Mouse (Mus musculus) macrophage (primary cell): ENCODE results near the gene Tnrc6a. TPM values are rescaled to one million over a fixed set of nuclear protein-coding genes. Genes with fewer than 3 reads are reported as not detected.

Experiments used
- H3K27ac ChIP-seq: fragments of 350-480 bp; formaldehyde crosslinking; 2 replicates; pipeline ENCODE4 v1.9.0; 2021
- H3K36me3 ChIP-seq: fragments of 350-480 bp; formaldehyde crosslinking; 2 replicates; pipeline ENCODE4 v1.9.0; 2021; ENCODE audit errors: inconsistent target
- H3K4me3 ChIP-seq: fragments of 350-480 bp; formaldehyde crosslinking; 2 replicates; pipeline ENCODE4 v1.9.0; 2021; ENCODE audit errors: inconsistent target
- H3K79me2 ChIP-seq: fragments of 350-480 bp; formaldehyde crosslinking; 2 replicates; pipeline ENCODE4 v1.9.0; 2021; ENCODE audit errors: inconsistent target
- WGBS: methylation state at CpG from one replicate; pipeline ENCODE4 v1.1.7; 2026; ENCODE audit warnings: inconsistent platforms; ENCODE audit not compliant: missing documents; 5-methylcytosine and 5-hydroxymethylcytosine counted together
- polyA plus RNA-seq: library from polyadenylated mRNA; stranded (reverse); fragments of 250-400 nt; gene quantifications from 3 replicates; pipeline ENCODE4 v1.2.4, GENCODE M21; 2018; ENCODE audit warnings: inconsistent platforms

The Tnrc6a gene
- polyA plus RNA-seq, 1 experiment from 2014 or later: 25.7 TPM

GRCm38 (mm10) chr7:123217448-123218354, 94.0 kb downstream of the Tnrc6a start:
- 63% methylated on average over 7 of the region's 7 CpGs for WGBS

GRCm38 (mm10) chr7:123218620-123219019, 94.9 kb downstream of the Tnrc6a start:
- no peak overlapping the region for H3K4me3 ChIP-seq
- H3K27ac ChIP-seq: no peak overlapping the region
- no peaks in the 10 kb centered on the region for H3K36me3 ChIP-seq
- no peaks in the 10 kb centered on the region for H3K79me2 ChIP-seq
- 78% methylated on average over 6 of the region's 6 CpGs for WGBS

More at GRCm38 (mm10) chr7:123217448-123218354, 94.0 kb downstream of the Tnrc6a start:
- Histone ChIP-seq H3K4me3 (no peak overlapping the region), H3K79me2 (no peaks in the 10 kb centered on the region), H3K27ac (no peak overlapping the region), H3K36me3 (no peaks in the 10 kb centered on the region)

DNA sequence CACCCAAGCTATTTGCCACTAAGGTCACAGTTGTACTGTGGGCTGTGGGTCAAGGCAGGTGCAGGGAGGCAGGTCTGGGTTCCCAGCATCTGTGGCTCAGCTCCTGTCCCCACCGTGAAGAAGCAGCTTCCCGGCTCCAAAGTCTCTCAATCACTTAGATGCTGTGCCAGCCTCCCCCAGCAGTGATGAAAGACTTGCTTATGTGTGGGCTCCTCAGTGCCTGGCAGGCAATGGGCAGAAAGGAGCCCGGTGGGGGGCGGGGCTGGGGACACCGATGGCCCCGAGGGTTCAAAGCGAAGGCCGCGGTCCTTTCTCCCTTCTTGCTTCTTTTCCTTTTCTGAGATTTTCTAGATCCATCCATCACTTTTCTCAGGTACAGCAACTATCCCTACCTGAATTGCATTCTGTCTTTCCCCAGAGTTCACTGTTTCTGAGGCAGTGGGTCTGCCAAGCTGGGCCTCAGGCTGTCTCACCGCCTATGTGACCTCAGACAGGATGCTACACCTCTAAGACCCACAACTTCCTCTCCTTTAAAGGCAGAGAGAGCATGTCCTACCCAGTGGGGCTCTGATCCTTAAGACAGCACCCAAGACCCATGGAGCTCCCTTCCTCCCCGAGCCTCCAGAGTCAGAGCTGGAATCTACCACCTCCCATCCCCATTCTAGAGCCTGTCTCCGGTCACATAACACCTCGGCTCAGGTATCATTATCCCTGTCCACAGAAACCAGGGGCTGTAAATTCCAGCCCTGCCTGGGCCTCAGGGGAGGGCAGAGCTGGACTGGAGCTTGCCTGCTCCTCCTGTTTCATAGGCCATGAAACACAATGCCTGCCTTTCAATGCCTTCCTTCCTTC, 96.3 kb downstream of the Tnrc6a start:
- no peaks in the 10 kb centered on the region for H3K79me2 ChIP-seq
- H3K4me3 ChIP-seq: no peak overlapping the region
- no peaks in the 10 kb centered on the region for H3K36me3 ChIP-seq
- no peak overlapping the region for H3K27ac ChIP-seq
- WGBS: 78% methylated on average over 13 of the region's 13 CpGs

DNA sequence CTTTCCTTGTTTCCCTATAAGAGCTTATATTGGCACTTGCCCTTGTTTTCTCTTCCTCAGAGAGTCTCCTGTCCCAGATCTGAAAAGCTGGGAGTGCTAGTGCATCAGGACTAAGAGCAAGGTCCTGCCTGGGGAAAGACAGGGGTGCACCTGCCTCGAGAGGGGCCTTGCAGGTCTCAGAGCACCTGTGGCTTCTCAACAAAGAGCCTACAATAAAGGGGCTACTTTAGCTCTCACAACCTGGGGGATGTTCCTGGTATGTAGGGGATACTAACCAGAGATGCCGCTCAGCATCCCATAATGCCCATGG, 96.9 kb downstream of the Tnrc6a start:
- no peak overlapping the region for H3K27ac ChIP-seq
- H3K4me3 ChIP-seq: no peak overlapping the region
- H3K79me2 ChIP-seq: no peaks in the 10 kb centered on the region
- no peaks in the 10 kb centered on the region for H3K36me3 ChIP-seq
- WGBS: 96% methylated on average over 2 of the region's 2 CpGs

DNA sequence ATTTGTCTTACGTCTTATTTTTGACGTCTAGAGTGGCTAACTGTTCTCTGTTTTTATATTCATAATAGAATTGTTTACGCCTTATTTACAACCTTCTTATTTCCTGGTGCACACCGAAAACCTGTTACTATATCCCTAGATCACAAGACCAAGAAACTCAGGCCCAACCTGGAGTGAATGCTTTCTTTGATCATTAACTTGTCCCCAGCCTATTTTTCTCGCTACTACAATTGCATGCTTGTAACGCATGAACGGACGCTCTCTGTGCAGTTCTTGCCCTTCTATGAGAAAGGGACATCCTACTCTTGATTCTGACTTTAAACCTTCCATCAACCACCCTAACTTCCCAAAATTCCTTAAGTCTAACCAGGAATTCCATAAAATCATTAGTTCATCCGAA, 100.4 kb downstream of the Tnrc6a start:
- WGBS: 93% methylated on average over 9 of the region's 9 CpGs
- Histone ChIP-seq H3K79me2 (no peaks in the 10 kb centered on the region), H3K4me3 (no peak overlapping the region), H3K27ac (no peak overlapping the region), H3K36me3 (no peaks in the 10 kb centered on the region)

GRCm38 (mm10) chr7:123225159-123225558, 101.5 kb downstream of the Tnrc6a start:
- WGBS: 91% methylated on average over 4 of the region's 4 CpGs
- H3K36me3 ChIP-seq: no peaks in the 10 kb centered on the region
- H3K79me2 ChIP-seq: no peaks in the 10 kb centered on the region
- H3K27ac ChIP-seq: no peak overlapping the region
- H3K4me3 ChIP-seq: no peak overlapping the region

- 24% methylated on average over 4 of the region's 4 CpGs for WGBS
- no peaks in the 10 kb centered on the region for H3K79me2 ChIP-seq
- no peak overlapping the region for H3K4me3 ChIP-seq
- no peak overlapping the region for H3K27ac ChIP-seq
- H3K36me3 ChIP-seq: no peaks in the 10 kb centered on the region
These were observed 111.8 kb downstream of the Tnrc6a start for GRCm38 (mm10) chr7:123235449-123235848.

DNA sequence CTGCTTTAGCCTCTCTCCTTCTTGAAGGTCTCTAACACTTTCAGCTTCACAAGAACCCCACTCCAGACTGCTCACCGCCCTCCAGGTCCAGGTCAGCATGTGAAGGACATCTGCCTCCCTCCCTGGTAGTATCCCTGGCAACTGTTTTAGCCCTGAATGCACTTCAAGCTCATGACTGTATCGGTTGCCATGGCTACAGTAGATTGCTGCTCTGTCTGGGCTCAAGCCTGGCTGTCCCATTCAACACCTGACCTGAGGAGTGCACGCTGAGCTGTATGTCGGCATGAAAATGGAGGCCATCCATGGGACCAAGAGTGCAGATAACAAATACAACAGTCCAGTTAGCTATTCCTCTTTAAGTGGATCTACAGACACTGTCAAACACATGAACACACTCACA, 114.9 kb downstream of the Tnrc6a start:
- Histone ChIP-seq H3K4me3 (no peak overlapping the region), H3K79me2 (no peaks in the 10 kb centered on the region), H3K36me3 (no peaks in the 10 kb centered on the region), H3K27ac (no peak overlapping the region)
- 98% methylated on average over 4 of the region's 4 CpGs for WGBS

GRCm38 (mm10) chr7:123240064-123240463, 116.4 kb downstream of the Tnrc6a start:
- Histone ChIP-seq H3K27ac (no peak overlapping the region), H3K36me3 (no peaks in the 10 kb centered on the region), H3K79me2 (no peaks in the 10 kb centered on the region), H3K4me3 (no peak overlapping the region)
- WGBS: 16% methylated on average over 6 of the region's 6 CpGs

GRCm38 (mm10) chr7:123242241-123242640, 118.6 kb downstream of the Tnrc6a start:
- Histone ChIP-seq H3K79me2 (no peaks in the 10 kb centered on the region), H3K36me3 (no peaks in the 10 kb centered on the region), H3K4me3 (no peak overlapping the region), H3K27ac (no peak overlapping the region)
- 81% methylated on average over 7 of the region's 7 CpGs for WGBS

DNA sequence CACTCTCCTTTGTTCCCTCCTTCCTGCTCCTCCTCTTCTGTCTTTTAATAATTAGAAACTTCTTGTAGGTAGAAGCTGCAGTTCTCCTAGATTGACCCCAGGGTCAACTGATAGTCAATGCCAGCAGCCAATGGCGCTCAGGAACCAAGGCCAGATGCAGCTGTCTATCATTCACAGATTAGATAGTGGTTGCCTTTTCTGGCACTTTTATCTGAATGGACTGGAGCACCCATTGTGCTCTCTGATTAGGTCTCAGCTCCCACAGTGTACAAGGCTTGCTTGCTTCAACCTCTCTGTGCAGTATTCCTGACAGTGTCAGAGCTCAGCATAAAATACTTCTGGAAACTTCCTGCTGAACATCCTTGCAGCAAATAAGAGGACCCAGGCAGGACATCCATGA, 121.1 kb downstream of the Tnrc6a start:
- 100% methylated on average over 1 of the region's 1 CpGs for WGBS
- Histone ChIP-seq H3K36me3 (no peaks in the 10 kb centered on the region), H3K4me3 (no peak overlapping the region), H3K27ac (no peak overlapping the region), H3K79me2 (no peaks in the 10 kb centered on the region)

Other genes with a start within 250 kb of the Tnrc6a start
- gene Rbbp6, start 158.2 kb upstream of the Tnrc6a start, polyA plus RNA-seq: 37.2 to 81.1 TPM (median 37.2 TPM) in 3 replicates
- 0.23 to 1.9 TPM in 2 of 3 replicates, not detected in the other for gene Slc5a11, start 90.9 kb downstream of the Tnrc6a start, polyA plus RNA-seq
- 14.4 to 20.0 TPM (median 19.7 TPM) in 3 replicates for gene Lcmt1, start 245.9 kb downstream of the Tnrc6a start, polyA plus RNA-seq
- gene Arhgap17, start 246.0 kb downstream of the Tnrc6a start, polyA plus RNA-seq: 59.4 to 114 TPM (median 112 TPM) in 3 replicates